Mouse (Mus musculus) lung, postnatal 4 days (tissue): Measurements from ENCODE around the gene Olfr675.
"Not testable (repeated sequence)": the region's sequence is repeated elsewhere in the genome, so short reads cannot be mapped to it uniquely, and the experiment has no call there.

Source experiments
- DNase-seq, 2 experiments: peaks; one replicate each; pipeline ENCODE4 v3.0.0; 2021

Olfr675 gene

DNA sequence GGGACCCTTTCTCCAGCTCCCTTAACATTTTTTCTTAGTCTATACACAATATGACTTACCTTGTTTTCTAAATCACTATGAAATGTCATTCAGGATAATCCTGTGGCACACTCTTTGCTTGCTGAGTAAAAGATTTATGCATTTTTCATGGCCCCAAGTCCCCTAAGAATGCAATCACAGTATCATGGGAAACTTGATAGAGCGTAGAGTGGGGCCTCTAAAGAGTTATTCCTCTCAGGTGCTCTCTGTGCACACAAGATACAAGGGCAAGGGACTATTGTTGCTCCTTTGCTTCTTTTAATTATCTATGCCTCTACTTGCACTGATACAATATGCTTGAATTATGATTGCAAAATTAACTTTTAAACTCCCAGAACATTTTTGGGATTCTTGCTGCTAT is at the start of gene Olfr675:
Gene Olfr675 (minus strand): TSS at position 101 of the 400 bp plus-strand sequence.
- no peak for DNase-seq

DNA sequence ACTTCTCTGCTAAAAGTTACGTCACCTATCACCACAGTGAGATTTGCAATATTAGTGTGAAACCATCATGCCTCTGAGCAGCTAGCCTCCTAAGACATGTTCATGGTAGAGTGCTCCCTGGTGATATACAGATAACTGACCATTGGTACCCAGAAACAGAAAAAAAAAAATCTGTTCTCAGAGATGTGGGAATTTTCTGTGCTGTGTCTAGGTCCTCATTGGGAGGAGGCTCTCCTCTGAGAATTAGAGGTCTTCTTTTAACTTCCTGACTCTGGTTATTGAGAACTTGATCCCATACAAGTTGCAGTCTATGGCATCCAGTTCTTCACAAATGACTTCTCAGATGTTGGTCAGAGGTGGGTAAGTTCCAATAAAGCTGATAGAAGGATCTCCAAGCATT is 35.9 kb upstream of the Olfr675 start, which contains the start of gene Olfr678:
Gene Olfr678 (plus strand): TSS at position 301 of the 400 bp plus-strand sequence.
- DNase-seq: no peak

DNA sequence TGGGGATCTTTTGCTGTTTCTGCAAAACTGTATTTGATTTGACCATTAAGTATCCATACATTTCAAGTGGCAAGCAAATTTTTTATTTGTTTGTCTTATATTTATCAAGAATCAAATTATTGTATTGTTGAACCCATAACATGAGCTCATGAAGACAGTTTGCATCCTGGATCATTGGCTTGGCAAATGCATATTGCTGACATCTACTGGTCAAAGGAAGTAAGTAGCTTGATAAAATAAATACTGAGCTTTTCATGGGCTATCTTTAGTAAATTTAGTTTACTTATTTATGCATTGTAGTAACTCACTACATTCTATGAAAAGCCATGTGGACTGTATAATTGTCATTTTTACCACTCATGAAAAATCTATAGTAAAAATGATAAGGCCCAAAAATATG is 30.7 kb upstream of the Olfr675 start:
- DNase-seq: no peak

DNA sequence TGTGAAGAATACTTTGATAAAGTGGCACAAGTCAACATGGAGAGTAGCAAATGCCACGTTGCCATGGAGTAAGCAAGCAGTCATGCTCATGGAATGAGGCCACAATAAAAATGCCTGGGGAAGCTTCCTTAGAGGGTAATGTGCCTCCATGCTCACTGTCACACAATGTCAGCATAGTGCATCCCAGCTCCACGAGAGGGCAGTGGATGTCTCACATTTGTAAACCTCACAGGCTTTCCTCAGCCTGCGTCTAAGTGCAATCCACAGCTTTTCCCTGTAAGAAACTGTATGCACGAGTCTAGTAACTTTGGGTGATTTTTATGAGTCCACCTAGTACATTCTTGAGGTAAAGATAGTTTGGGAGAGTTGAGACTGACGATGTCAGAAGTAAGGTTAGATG is 5.6 kb upstream of the Olfr675 start:
- DNase-seq: not testable (repeated sequence)

DNA sequence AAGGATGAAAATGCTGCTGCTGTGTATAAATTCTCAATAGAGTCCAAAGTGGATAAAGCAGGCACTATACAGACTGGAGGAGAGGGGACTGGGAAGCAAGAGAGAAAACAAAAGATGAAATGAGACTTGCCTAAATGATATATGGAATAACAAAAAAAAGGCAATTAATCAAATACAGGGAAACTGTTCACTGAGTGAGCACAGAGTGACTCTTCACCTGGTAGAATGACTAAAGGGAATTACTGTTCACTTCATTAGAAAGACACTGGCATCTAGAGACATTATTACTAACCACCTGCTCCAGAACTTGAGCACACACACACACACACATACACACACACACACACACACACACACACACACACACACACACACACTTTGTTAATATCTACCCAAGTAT is 4.1 kb upstream of the Olfr675 start, which contains the start of gene Olfr676:
Gene Olfr676 (plus strand): TSS at position 301 of the 400 bp plus-strand sequence.
- DNase-seq: no peak

DNA sequence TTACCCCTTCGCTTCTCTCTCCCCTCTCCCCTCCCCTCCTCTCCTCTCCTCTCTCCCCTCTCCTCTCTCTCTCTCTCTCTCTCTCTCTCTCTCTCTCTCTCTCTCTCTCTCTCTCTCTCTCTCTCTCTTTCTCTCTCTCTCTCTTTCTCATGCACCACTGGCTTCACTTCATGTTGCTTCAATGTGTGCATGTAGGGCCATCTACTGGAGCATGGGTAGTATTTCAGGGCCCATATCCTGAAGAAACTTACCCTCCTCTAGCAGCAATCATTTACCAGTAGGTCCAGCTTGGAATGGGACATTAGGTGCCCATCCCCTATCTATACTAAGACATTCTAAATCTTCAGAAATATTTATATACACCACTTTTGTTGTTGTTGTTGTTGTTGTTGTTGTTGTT is 5.7 kb downstream of the Olfr675 start:
- DNase-seq: no peak

DNA sequence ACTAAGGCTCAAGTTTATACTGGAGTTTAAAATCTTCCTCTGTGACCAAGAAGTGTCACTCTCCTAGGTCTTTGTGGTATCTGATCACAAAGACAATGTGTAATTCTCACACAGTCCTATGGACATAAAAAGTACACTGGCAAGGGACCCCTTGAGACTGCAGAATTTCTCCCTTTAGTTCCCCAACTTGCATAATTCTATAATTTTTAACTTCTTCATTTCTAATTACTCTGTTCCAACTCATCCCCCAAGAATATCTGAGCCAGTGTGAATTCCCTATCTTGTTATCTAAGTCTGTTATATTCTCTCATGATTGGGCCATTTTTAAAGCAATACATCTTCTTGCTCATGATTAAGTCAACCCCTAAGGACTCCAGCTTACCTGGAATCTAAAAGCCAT is 26.3 kb downstream of the Olfr675 start, which contains the start of gene Olfr672:
Gene Olfr672 (minus strand): TSS at position 101 of the 400 bp plus-strand sequence.
- DNase-seq: no peak

DNA sequence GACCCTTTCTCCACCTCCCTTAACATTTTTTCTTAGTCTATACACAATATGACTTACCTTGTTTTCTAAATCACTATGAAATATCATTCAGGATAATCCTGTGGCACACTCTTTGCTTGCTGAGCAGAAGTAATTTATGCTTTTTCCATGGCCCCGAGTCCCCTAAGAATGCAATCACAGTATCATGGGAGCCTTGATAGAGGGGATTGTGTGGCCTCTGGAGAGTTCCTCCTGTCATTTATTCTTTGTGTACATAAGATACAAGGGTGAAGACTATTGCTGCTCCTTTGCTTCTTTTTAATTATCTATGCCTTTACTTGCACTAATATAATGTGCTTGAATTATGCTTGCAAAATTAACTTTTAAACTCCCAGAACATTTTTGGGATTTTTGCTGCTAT is 49.2 kb downstream of the Olfr675 start, which contains the start of gene Olfr671:
Gene Olfr671 (minus strand): TSS at position 101 of the 400 bp plus-strand sequence.
- no peak for DNase-seq

DNA sequence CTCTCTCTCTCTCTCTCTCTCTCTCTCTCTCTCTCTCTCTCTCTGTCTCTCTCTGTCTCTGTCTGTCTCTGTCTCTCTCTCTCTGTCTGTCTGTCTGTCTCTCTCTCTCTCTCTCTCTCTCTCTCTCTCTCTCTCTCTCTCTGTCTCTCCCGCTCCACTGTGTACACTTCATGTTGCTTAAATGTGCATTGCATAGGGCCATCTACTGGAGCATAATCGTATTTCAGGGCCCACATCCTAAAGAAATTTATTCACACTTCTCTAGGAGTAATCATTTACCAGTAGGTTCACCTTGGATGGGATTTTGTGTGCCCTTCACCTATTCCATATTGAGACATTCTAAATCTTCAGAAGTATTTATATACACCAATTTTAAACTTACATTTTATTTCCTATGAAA is 55.8 kb downstream of the Olfr675 start:
- not testable (repeated sequence) for DNase-seq
